Mouse (Mus musculus): ENCODE data around the gene Trim25.

Gene Trim25

GRCm38 (mm10) chr11:88998974-88999722, at the start of gene Trim25:
Gene Trim25, plus strand, starts transcription at chr11:88999376.
- DNase-seq: peak; percentile 90 to 94

- no peak for DNase-seq
Observed at GRCm38 (mm10) chr11:88949802-88950639, 49.2 kb upstream of the Trim25 start.

GRCm38 (mm10) chr11:88950640-88951250, 48.4 kb upstream of the Trim25 start:
- no peak for DNase-seq

GRCm38 (mm10) chr11:88951576-88951975, 47.6 kb upstream of the Trim25 start:
- no peak for DNase-seq

- no peak for DNase-seq
Observed at GRCm38 (mm10) chr11:88952117-88952516, 47.1 kb upstream of the Trim25 start.

- DNase-seq: no peak
Observed at GRCm38 (mm10) chr11:88953582-88953981, 45.6 kb upstream of the Trim25 start.

GRCm38 (mm10) chr11:88954803-88955202, 44.4 kb upstream of the Trim25 start:
- DNase-seq: no peak

- DNase-seq: peak; percentile 91 to 93
Observed at GRCm38 (mm10) chr11:88955217-88955969, 43.8 kb upstream of the Trim25 start, which contains the start of gene Scpep1. Gene Scpep1, minus strand, starts transcription at chr11:88955465.

- DNase-seq: no peak
Observed at GRCm38 (mm10) chr11:88958851-88959250, 40.3 kb upstream of the Trim25 start.

- no peak for DNase-seq
Observed at GRCm38 (mm10) chr11:88966881-88967361, 32.3 kb upstream of the Trim25 start, which contains the start of gene Elobl. Gene Elobl, minus strand, starts transcription at chr11:88966931.

- DNase-seq: no peak
Observed at GRCm38 (mm10) chr11:88970202-88970732, 28.9 kb upstream of the Trim25 start, which contains the start of gene Coil. Gene Coil, plus strand, starts transcription at chr11:88970252.

- DNase-seq: peak; percentile 81 to 83
Observed at GRCm38 (mm10) chr11:88973776-88974701, 25.1 kb upstream of the Trim25 start.

- no peak for DNase-seq
Observed at GRCm38 (mm10) chr11:88976320-88976719, 22.9 kb upstream of the Trim25 start.

- no peak for DNase-seq
Observed at GRCm38 (mm10) chr11:88977188-88977587, 22.0 kb upstream of the Trim25 start.

- DNase-seq: no peak
Observed at GRCm38 (mm10) chr11:88981337-88981736, 17.8 kb upstream of the Trim25 start.

- no peak for DNase-seq
Observed at GRCm38 (mm10) chr11:88986616-88987015, 12.6 kb upstream of the Trim25 start.

- DNase-seq: no peak
Observed at GRCm38 (mm10) chr11:88988956-88989355, 10.2 kb upstream of the Trim25 start.

- DNase-seq: no peak
Observed at GRCm38 (mm10) chr11:88989530-88989929, 9.6 kb upstream of the Trim25 start.

- DNase-seq: no peak
Observed at GRCm38 (mm10) chr11:88993186-88993585, 6.0 kb upstream of the Trim25 start.

GRCm38 (mm10) chr11:88993625-88994024, 5.6 kb upstream of the Trim25 start:
- peak; percentile 53 to 77 for DNase-seq

GRCm38 (mm10) chr11:88994492-88994891, 4.7 kb upstream of the Trim25 start:
- no peak for DNase-seq

Data from thymus, adult 18-20 months (tissue).